8 mouse cellular contexts compared by ENCODE assay signal in the genomic region with DNA sequence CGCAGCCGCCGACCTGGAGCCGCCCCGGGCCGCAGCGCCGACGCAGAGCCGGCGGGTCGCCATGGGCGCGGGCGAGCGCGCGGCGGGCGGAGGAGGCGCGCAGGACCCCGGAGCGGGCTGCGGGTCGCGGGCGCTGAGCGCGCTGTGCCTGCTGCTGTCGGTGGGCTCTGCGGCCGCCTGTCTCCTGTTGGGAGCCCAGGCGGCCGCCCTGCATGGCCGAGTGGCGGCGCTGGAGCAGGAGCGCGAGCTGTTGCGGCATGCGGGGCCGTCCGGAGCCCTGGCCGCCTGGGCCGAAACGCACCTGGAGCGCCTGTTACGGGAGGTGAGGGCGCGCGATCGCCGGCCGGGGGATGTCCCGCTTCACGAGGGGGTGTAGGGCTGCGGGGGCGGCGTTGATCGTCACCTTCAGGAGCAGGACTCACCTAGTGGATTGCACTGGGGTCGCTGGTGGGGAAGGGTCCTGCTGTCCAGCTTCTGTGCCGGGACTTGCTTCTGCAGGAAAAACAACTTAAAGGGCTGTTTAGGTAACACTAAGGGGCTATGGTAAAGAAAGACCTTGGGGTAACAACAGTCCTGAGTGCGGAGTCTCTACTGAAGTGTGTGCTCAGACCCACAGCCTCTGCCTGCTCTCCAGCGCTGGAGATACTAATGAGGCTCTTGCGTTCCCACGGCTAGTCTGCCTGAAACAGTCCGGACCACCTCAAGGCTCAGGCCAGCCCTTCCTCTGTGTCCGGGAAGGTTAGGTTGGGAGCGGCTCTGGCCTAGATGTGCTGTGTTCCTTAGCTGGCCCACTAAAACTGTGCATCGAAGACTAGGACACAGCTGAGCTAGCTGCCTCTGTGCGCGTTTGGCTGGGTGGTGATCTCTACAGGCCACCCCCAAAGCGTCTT. TPM values are rescaled to one million over a fixed set of nuclear protein-coding genes. Genes with fewer than 3 reads are reported as not detected.
A peak's percentile ranks its signal among the peaks of the same experiment; 100 is the strongest.
DNase-seq lines count a peak whose midpoint lies in the region; ATAC-seq and TF ChIP-seq lines count a peak whose summit lies in the region.

No protein-coding gene starts in this region.

- TF ChIP-seq POLR2A in olfactory bulb, adult 2 months (IDR thresholded peaks at IDR 0.05; ENCODE audit: insufficient read depth, low read depth, low read length) = no peak

- no peak for TF ChIP-seq CTCF in olfactory bulb, adult 2 months (IDR thresholded peaks at IDR 0.05; ENCODE audit: insufficient read depth, low read depth, low read length)

- H3K4me3 ChIP-seq in intestine, embryonic 16.5 days (ENCODE audit: low read length) = peak overlapping the region; percentile 70
- H3K4me3 ChIP-seq in liver, embryonic 15.5 days (replicated peaks) = peak overlapping the region; percentile 59
- peak overlapping the region; percentile 55 for H3K4me3 ChIP-seq in olfactory bulb, adult 2 months (ENCODE audit: insufficient read depth, low read depth, low read length)

- 0 out of 2 replicates have a peak, but pooled peaks cover 3% of the 10 kb centered on the region for H3K4me1 ChIP-seq in intestine, embryonic 16.5 days (ENCODE audit: control insufficient read depth, insufficient read depth, low read length)
- peaks cover 7% of the 10 kb centered on the region for H3K4me1 ChIP-seq in liver, embryonic 15.5 days (replicated peaks)
- H3K4me1 ChIP-seq in olfactory bulb, adult 2 months (ENCODE audit: control insufficient read depth, insufficient read depth, low read length) = peaks cover 14% of the 10 kb centered on the region; the same call in 1 of the 2 replicates

- no peaks in the 10 kb centered on the region for H3K9me3 ChIP-seq in intestine, embryonic 16.5 days (ENCODE audit: control insufficient read depth, low read length)
- no peaks in the 10 kb centered on the region for H3K9me3 ChIP-seq in liver, embryonic 15.5 days (replicated peaks)

- 2% methylated on average over 62 of the region's 74 CpGs for WGBS in intestine, embryonic 16.5 days
- 4% methylated on average over 62 of the region's 74 CpGs for WGBS in liver, embryonic 15.5 days (ENCODE audit: insufficient replicate concordance)
- whole genome bisulfite sequencing in olfactory bulb, adult 2 months = 8% methylated on average over 74 of the region's 74 CpGs

- peak overlapping the region; percentile 88 for H3K4me2 ChIP-seq in intestine, embryonic 16.5 days (ENCODE audit: low read depth, low read length)
- H3K4me2 ChIP-seq in liver, embryonic 15.5 days = peak overlapping the region; percentile 79

- intact Hi-C loops in gastrocnemius, postnatal 14 days (cut with DNase I; ENCODE audit: low total_unique reads) = loop anchor here (2.0 kb wide), 1 partner anchor 238 kb away; no protein-coding TSS in a partner anchor

- no peaks in the 10 kb centered on the region for H3K27me3 ChIP-seq in intestine, embryonic 16.5 days (replicated peaks; ENCODE audit: control insufficient read depth, insufficient read depth, low read length)
- H3K27me3 ChIP-seq in liver, embryonic 15.5 days = peaks cover 54% of the 10 kb centered on the region

- no peaks in the 10 kb centered on the region for H3K36me3 ChIP-seq in intestine, embryonic 16.5 days (ENCODE audit: control insufficient read depth, insufficient read depth, low read length)
- no peaks in the 10 kb centered on the region for H3K36me3 ChIP-seq in liver, embryonic 15.5 days (replicated peaks)

- DNase-seq in cerebellum, postnatal 14 days = peak; percentile 42 to 46
- DNase-seq in cerebellum, adult 8-10 months = no peak
- DNase-seq in adrenal gland, postnatal 25 days = peak; percentile 55
- DNase-seq in gastrocnemius, postnatal 14 days = peak; percentile 50
- peak; percentile 8 to 16 for DNase-seq in urinary bladder, postnatal 36 days (ENCODE audit: low spot score in 2 of 2)

- peak overlapping the region; percentile 76 for H3K9ac ChIP-seq in intestine, embryonic 16.5 days (ENCODE audit: low read depth, low read length)
- H3K9ac ChIP-seq in liver, embryonic 15.5 days = 0 out of 2 replicates have a peak overlapping the region, but pooled peaks have one; percentile 27

- ATAC-seq in intestine, embryonic 16.5 days = peak; percentile 81
- peak; percentile 37 for ATAC-seq in liver, embryonic 15.5 days (ENCODE audit: insufficient read depth)

- peak overlapping the region; percentile 48; the same call in 1 of the 2 replicates for H3K27ac ChIP-seq in intestine, embryonic 16.5 days (ENCODE audit: low read length)
- H3K27ac ChIP-seq in liver, embryonic 15.5 days (replicated peaks) = no peak overlapping the region
- no peak overlapping the region for H3K27ac ChIP-seq in olfactory bulb, adult 2 months (ENCODE audit: insufficient read depth, low read depth, low read length)

RNA-seq across cellular contexts. Expression of a gene that starts 0.6 kb away (rescaled TPM):
- total RNA-seq in adrenal gland, postnatal 25 days (2021) = 7.3 and 9.9 TPM in 2 replicates
- total RNA-seq in gastrocnemius, postnatal 14 days (2021) = 1 to 10 TPM; 4.7 to 5.9 TPM
- 5.4 and 5.5 TPM in 2 replicates for polyA plus RNA-seq in intestine, embryonic 16.5 days (2015; fragmentation: Nextera tagmentation; extraction: Ambion mirVana)
- 0.17 and 0.25 TPM in 2 replicates for polyA plus RNA-seq in liver, embryonic 15.5 days (2015; fragmentation: Nextera tagmentation; extraction: Ambion mirVana)
- polyA plus RNA-seq in olfactory bulb, adult 2 months (2012; ENCODE audit: insufficient read depth, insufficient read length, low replicate concordance, missing spikeins) = not detected in 2 replicates

RNA-seq across cellular contexts. Expression of a gene that starts 27.5 kb away (rescaled TPM):
- not detected in 2 replicates for total RNA-seq in adrenal gland, postnatal 25 days (2021)
- not detected for total RNA-seq in gastrocnemius, postnatal 14 days (2021)
- polyA plus RNA-seq in intestine, embryonic 16.5 days (2015; fragmentation: Nextera tagmentation; extraction: Ambion mirVana) = 0.31 and 0.44 TPM in 2 replicates
- polyA plus RNA-seq in liver, embryonic 15.5 days (2015; fragmentation: Nextera tagmentation; extraction: Ambion mirVana) = 0.31 and 0.39 TPM in 2 replicates
- polyA plus RNA-seq in olfactory bulb, adult 2 months (2012; ENCODE audit: insufficient read depth, insufficient read length, low replicate concordance, missing spikeins) = not detected in 2 replicates

RNA-seq across cellular contexts. Expression of a gene that starts 28.8 kb away (rescaled TPM):
- total RNA-seq in adrenal gland, postnatal 25 days (2021) = 111 and 129 TPM in 2 replicates
- 10 to 100 TPM; 27.1 to 43.5 TPM for total RNA-seq in gastrocnemius, postnatal 14 days (2021)
- polyA plus RNA-seq in intestine, embryonic 16.5 days (2015; fragmentation: Nextera tagmentation; extraction: Ambion mirVana) = 81.4 and 83.7 TPM in 2 replicates
- 49.8 and 56.0 TPM in 2 replicates for polyA plus RNA-seq in liver, embryonic 15.5 days (2015; fragmentation: Nextera tagmentation; extraction: Ambion mirVana)
- polyA plus RNA-seq in olfactory bulb, adult 2 months (2012; ENCODE audit: insufficient read depth, insufficient read length, low replicate concordance, missing spikeins) = 472 and 728 TPM in 2 replicates
